In the genomic region with DNA sequence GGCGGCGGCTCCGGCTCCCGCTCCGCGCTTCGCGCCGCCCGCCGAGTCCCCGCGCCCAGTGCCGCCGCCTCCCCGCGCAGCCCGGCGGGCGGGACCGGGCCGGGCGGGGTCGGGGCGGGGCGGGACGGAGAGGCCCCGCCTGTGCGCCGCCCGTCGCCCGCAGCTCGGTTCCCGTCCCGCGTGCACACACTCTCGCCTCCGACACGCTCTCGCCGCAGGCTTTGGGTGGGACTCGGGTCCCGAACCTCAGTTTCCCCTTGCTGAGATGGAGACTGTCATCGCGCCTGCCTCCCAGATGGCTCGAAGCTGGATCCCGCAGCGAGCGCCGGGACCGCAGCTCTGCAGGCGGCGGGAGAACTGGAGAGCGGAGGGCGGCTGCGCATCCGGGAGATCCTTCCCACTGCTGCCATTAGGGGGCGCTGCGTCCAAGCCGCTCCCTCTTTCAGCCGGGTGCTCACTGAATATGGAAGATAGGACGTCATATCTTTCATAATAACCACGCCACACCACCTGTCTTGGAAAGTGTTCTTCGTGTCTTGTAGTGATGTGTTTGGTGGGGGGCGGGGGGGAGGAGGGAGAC, we compare ENCODE assay signal across 8 mouse cellular contexts. TPM values are rescaled to one million over a fixed set of nuclear protein-coding genes. Genes with fewer than 3 reads are reported as not detected.
DNase-seq lines count a peak whose midpoint lies in the region; ATAC-seq and TF ChIP-seq lines count a peak whose summit lies in the region.

Gene Coro2a (minus strand): TSS at position 359 of the 580 bp plus-strand sequence.

- dilution Hi-C loops in CH12.LX (cut with MboI; ENCODE audit: extremely low pct_ligation_motif_present, extremely low pct_unique_long_range_greater_than_20kb, low sequenced_read_pairs), result no loop called here

- H3K36me3 ChIP-seq in CH12.LX (replicated peaks in 1 of 2; ENCODE audit: control insufficient read depth in 1 of 2, insufficient read depth in 1 of 2, low read length in 1 of 2), result peaks cover 3 to 23% of the 10 kb centered on the region in 2 experiments
- no peaks in the 10 kb centered on the region for H3K36me3 ChIP-seq in forebrain, embryonic 12.5 days (replicated peaks)
- H3K36me3 ChIP-seq in heart, embryonic 16.5 days (ENCODE audit: control insufficient read depth, insufficient read depth), result no peaks in the 10 kb centered on the region
- H3K36me3 ChIP-seq in liver, embryonic 14.5 days (replicated peaks; ENCODE audit: control insufficient read depth, insufficient read depth, low read depth), result no peaks in the 10 kb centered on the region
- no peaks in the 10 kb centered on the region for H3K36me3 ChIP-seq in neural tube, embryonic 11.5 days (ENCODE audit: control insufficient read depth, insufficient read depth, low read length)
- H3K36me3 ChIP-seq in stomach, embryonic 16.5 days (ENCODE audit: control insufficient read depth, insufficient read depth, low read length), result no peaks in the 10 kb centered on the region

- TF ChIP-seq RAD21 in CH12.LX (IDR thresholded peaks at IDR 0.05; ENCODE audit: low read depth, low read length), result peak; percentile 54

- no peaks in the 10 kb centered on the region for H3K9me3 ChIP-seq in CH12.LX (replicated peaks; ENCODE audit: low read length)
- no peaks in the 10 kb centered on the region for H3K9me3 ChIP-seq in forebrain, embryonic 12.5 days
- H3K9me3 ChIP-seq in heart, embryonic 16.5 days (replicated peaks; ENCODE audit: control insufficient read depth, low read length), result no peaks in the 10 kb centered on the region
- H3K9me3 ChIP-seq in liver, embryonic 14.5 days (ENCODE audit: control insufficient read depth, low read length), result no peaks in the 10 kb centered on the region
- no peaks in the 10 kb centered on the region for H3K9me3 ChIP-seq in neural tube, embryonic 11.5 days (ENCODE audit: control insufficient read depth, low read length)
- no peaks in the 10 kb centered on the region for H3K9me3 ChIP-seq in stomach, embryonic 16.5 days (replicated peaks; ENCODE audit: control insufficient read depth, low read length)

- peaks cover 25 to 73% of the 10 kb centered on the region in 2 experiments for H3K4me1 ChIP-seq in CH12.LX (ENCODE audit: control insufficient read depth in 1 of 2, insufficient read depth in 2 of 2)
- H3K4me1 ChIP-seq in forebrain, embryonic 12.5 days, result peaks cover 4% of the 10 kb centered on the region; the same call in 1 of the 2 replicates
- H3K4me1 ChIP-seq in heart, embryonic 16.5 days (ENCODE audit: control insufficient read depth, insufficient read depth, low read length), result peaks cover 7% of the 10 kb centered on the region
- peaks cover 0 to 4% of the 10 kb centered on the region in 2 experiments; a peak in 2 of 4 replicates for H3K4me1 ChIP-seq in liver, embryonic 14.5 days (replicated peaks; ENCODE audit: control insufficient read depth in 2 of 2, insufficient read depth in 2 of 2, low read length in 1 of 2)
- peaks cover 3% of the 10 kb centered on the region; the same call in 1 of the 2 replicates for H3K4me1 ChIP-seq in neural tube, embryonic 11.5 days (ENCODE audit: control insufficient read depth, insufficient read depth, low read length)
- peaks cover 4% of the 10 kb centered on the region; the same call in 1 of the 2 replicates for H3K4me1 ChIP-seq in stomach, embryonic 16.5 days (ENCODE audit: control insufficient read depth, insufficient read depth, low read length)

- in situ Hi-C loops in CH12.LX (cut with MboI; ENCODE audit: low pct_ligation_motif_present, low pct_unique_long_range_greater_than_20kb, low sequenced_read_pairs), result no loop called here

- peak within 1 kb of the TSS; percentile 85 for H3K27ac ChIP-seq in CH12.LX (ENCODE audit: insufficient read depth, low read depth)
- H3K27ac ChIP-seq in forebrain, embryonic 12.5 days, result no peak within 1 kb of the TSS
- H3K27ac ChIP-seq in heart, embryonic 16.5 days (ENCODE audit: low read length), result no peak within 1 kb of the TSS
- no peak within 1 kb of the TSS for H3K27ac ChIP-seq in liver, embryonic 14.5 days
- no peak within 1 kb of the TSS for H3K27ac ChIP-seq in neural tube, embryonic 11.5 days (ENCODE audit: low read depth, low read length)
- H3K27ac ChIP-seq in stomach, embryonic 16.5 days (ENCODE audit: low read length), result peak within 1 kb of the TSS; percentile 53; the same call in 1 of the 2 replicates

- peak; percentile 88 for DNase-seq in CH12.LX (ENCODE audit: extremely low read depth)
- peak; percentile 76 for DNase-seq in c-Kit-positive CD71-positive TER-119-positive erythroid progenitor cells, embryonic 14.5 days (ENCODE audit: low spot score)
- DNase-seq in kidney, postnatal 36 days, result peak; percentile 58 to 86
- peak; percentile 49 to 61 (median 54) for DNase-seq in liver, embryonic 14.5 days (ENCODE audit: low read depth in 3 of 3, low spot score in 3 of 3)
- DNase-seq in neural tube, embryonic 11.5 days (ENCODE audit: low spot score), result peak; percentile 87

- TF ChIP-seq CTCF in CH12.LX (conservative IDR thresholded peaks at IDR 0.05 in 1 of 2, IDR thresholded peaks at IDR 0.05 in 1 of 2; ENCODE audit: low read depth in 2 of 2, low read length in 2 of 2), result peak; percentile 31 to 85; a peak in 3 of 4 replicates
- peak; percentile 94 for TF ChIP-seq CTCF in liver, embryonic 14.5 days (IDR thresholded peaks at IDR 0.05; ENCODE audit: low read depth)

- peak within 1 kb of the TSS; percentile 94 for H3K4me2 ChIP-seq in CH12.LX (ENCODE audit: insufficient read depth, low read depth, poor library complexity, severe bottlenecking)
- H3K4me2 ChIP-seq in forebrain, embryonic 12.5 days, result peak within 1 kb of the TSS; percentile 93
- peak within 1 kb of the TSS; percentile 95 for H3K4me2 ChIP-seq in heart, embryonic 16.5 days (ENCODE audit: low read depth, low read length)
- peak within 1 kb of the TSS; percentile 69 for H3K4me2 ChIP-seq in liver, embryonic 14.5 days (ENCODE audit: low read depth)
- peak within 1 kb of the TSS; percentile 99 for H3K4me2 ChIP-seq in neural tube, embryonic 11.5 days (ENCODE audit: low read depth)
- H3K4me2 ChIP-seq in stomach, embryonic 16.5 days (ENCODE audit: low read depth, low read length), result peak within 1 kb of the TSS; percentile 93

- WGBS in forebrain, embryonic 12.5 days, result under 1% methylated on average over 62 of the region's 66 CpGs
- under 1% methylated on average over 54 of the region's 66 CpGs for WGBS in heart, embryonic 16.5 days
- WGBS in liver, embryonic 14.5 days (ENCODE audit: insufficient replicate concordance), result under 1% methylated on average over 57 of the region's 66 CpGs
- under 1% methylated on average over 31 of the region's 66 CpGs for WGBS in neural tube, embryonic 11.5 days
- WGBS in stomach, embryonic 16.5 days, result under 1% methylated on average over 66 of the region's 66 CpGs

- peak within 1 kb of the TSS; percentile 59 to 99 (median 89) for H3K4me3 ChIP-seq in CH12.LX (replicated peaks in 1 of 3; ENCODE audit: low read depth in 2 of 3, low read length in 2 of 3, poor library complexity in 1 of 3)
- H3K4me3 ChIP-seq in forebrain, embryonic 12.5 days (replicated peaks), result peak within 1 kb of the TSS; percentile 59
- H3K4me3 ChIP-seq in heart, embryonic 16.5 days (ENCODE audit: low read length), result peak within 1 kb of the TSS; percentile 64
- peak within 1 kb of the TSS; percentile 36 to 50 for H3K4me3 ChIP-seq in liver, embryonic 14.5 days (ENCODE audit: insufficient read depth in 1 of 2, low read depth in 2 of 2, low read length in 2 of 2)
- H3K4me3 ChIP-seq in neural tube, embryonic 11.5 days (ENCODE audit: low read depth, low read length), result peak within 1 kb of the TSS; percentile 63
- H3K4me3 ChIP-seq in stomach, embryonic 16.5 days (replicated peaks; ENCODE audit: low read length), result peak within 1 kb of the TSS; percentile 67

- peak; percentile 73 for ATAC-seq in forebrain, embryonic 12.5 days (ENCODE audit: low FRiP score)
- peak; percentile 42 for ATAC-seq in heart, embryonic 16.5 days (replicated peaks; ENCODE audit: extremely low read depth, insufficient read depth, low FRiP score)
- ATAC-seq in liver, embryonic 14.5 days (ENCODE audit: insufficient read depth), result peak; percentile 74
- ATAC-seq in neural tube, embryonic 11.5 days (ENCODE audit: insufficient read depth, low FRiP score, low TSS enrichment), result peak; percentile 44
- peak; percentile 64 for ATAC-seq in stomach, embryonic 16.5 days (ENCODE audit: insufficient read depth, low FRiP score)

- H3K79me2 ChIP-seq in CH12.LX (replicated peaks; ENCODE audit: control insufficient read depth, extremely low read depth, insufficient read depth, poor library complexity, severe bottlenecking), result peaks cover 48% of the 10 kb centered on the region

- no peaks in the 10 kb centered on the region for H3K27me3 ChIP-seq in CH12.LX (replicated peaks)
- peaks cover 67% of the 10 kb centered on the region for H3K27me3 ChIP-seq in forebrain, embryonic 12.5 days
- peaks cover 52% of the 10 kb centered on the region for H3K27me3 ChIP-seq in heart, embryonic 16.5 days (ENCODE audit: control insufficient read depth, insufficient read depth, low read length)
- H3K27me3 ChIP-seq in liver, embryonic 14.5 days (ENCODE audit: control insufficient read depth, insufficient read depth, low read length), result peaks cover 23% of the 10 kb centered on the region
- peaks cover 23% of the 10 kb centered on the region for H3K27me3 ChIP-seq in neural tube, embryonic 11.5 days (ENCODE audit: control insufficient read depth, insufficient read depth, low read length)
- H3K27me3 ChIP-seq in stomach, embryonic 16.5 days (ENCODE audit: control insufficient read depth, insufficient read depth, low read length), result peaks cover 16% of the 10 kb centered on the region

- peak within 1 kb of the TSS; percentile 98 for H3K9ac ChIP-seq in CH12.LX (ENCODE audit: insufficient read depth, low read depth)
- peak within 1 kb of the TSS; percentile 71 for H3K9ac ChIP-seq in forebrain, embryonic 12.5 days
- H3K9ac ChIP-seq in heart, embryonic 16.5 days (ENCODE audit: low read length), result peak within 1 kb of the TSS; percentile 69
- H3K9ac ChIP-seq in liver, embryonic 14.5 days (replicated peaks), result peak within 1 kb of the TSS; percentile 29
- peak within 1 kb of the TSS; percentile 56 for H3K9ac ChIP-seq in neural tube, embryonic 11.5 days (ENCODE audit: low read length)
- peak within 1 kb of the TSS; percentile 79 for H3K9ac ChIP-seq in stomach, embryonic 16.5 days (ENCODE audit: low read length)

- TF ChIP-seq POLR2A in CH12.LX (IDR thresholded peaks at IDR 0.05; ENCODE audit: low read depth, low read length), result peak; percentile 64; the same call in 1 of the 2 replicates

- no peak for TF ChIP-seq EP300 in CH12.LX (IDR thresholded peaks at IDR 0.05; ENCODE audit: low read length)
- no peak for TF ChIP-seq EP300 in liver, embryonic 14.5 days (IDR thresholded peaks at IDR 0.05; ENCODE audit: low read depth)

RNA-seq across cellular contexts. Expression of gene Coro2a, which starts in this region (rescaled TPM):
- total RNA-seq in CH12.LX (2012; rRNA removed) (71.4 and 129 TPM in 2 replicates), CH12.LX (2014; rRNA removed) (23.3 and 24.6 TPM in 2 replicates)
- polyA plus RNA-seq in CH12.LX (2012; ENCODE audit: insufficient read length, low read depth), result 152 and 223 TPM in 2 replicates
- polyA plus RNA-seq in forebrain, embryonic 12.5 days (2016; fragmentation: Nextera tagmentation; extraction: Ambion mirVana), result 1.7 and 2.8 TPM in 2 replicates
- 3.6 and 7.1 TPM in 2 replicates for polyA plus RNA-seq in heart, embryonic 16.5 days (2015; fragmentation: Nextera tagmentation; extraction: Ambion mirVana)
- 2.4 and 2.6 TPM in 2 replicates for polyA plus RNA-seq in liver, embryonic 14.5 days (2012; rRNA removed)
- 1.9 and 2.7 TPM in 2 replicates for polyA plus RNA-seq in liver, embryonic 14.5 days (2014; fragmentation: Nextera tagmentation; extraction: Ambion mirVana)
- 6.9 and 8.8 TPM in 2 replicates for polyA plus RNA-seq in neural tube, embryonic 11.5 days (2014; fragmentation: Nextera tagmentation; extraction: Ambion mirVana)
- 26.4 and 27.1 TPM in 2 replicates for polyA plus RNA-seq in stomach, embryonic 16.5 days (2015; fragmentation: Nextera tagmentation; extraction: Ambion mirVana)

Comparison
In these comparisons a context has a peak if more than half of its experiments do, and no peak if none do; other contexts are left out.
1. H3K27ac ChIP-seq: peak in CH12.LX (single experiment) and stomach, embryonic 16.5 days (single experiment); none in forebrain, embryonic 12.5 days (single experiment), heart, embryonic 16.5 days (single experiment), liver, embryonic 14.5 days (single experiment) and neural tube, embryonic 11.5 days (single experiment).
2. H3K9ac ChIP-seq: peak in every context shown above with its lines; median percentile 98 in CH12.LX; 79 in stomach, embryonic 16.5 days; 71 in forebrain, embryonic 12.5 days; 69 in heart, embryonic 16.5 days; 56 in neural tube, embryonic 11.5 days; 29 in liver, embryonic 14.5 days.
3. Peak in every context shown above with its lines, with median percentiles within 50 percentile points of each other: DNase-seq, H3K4me2 ChIP-seq, H3K4me3 ChIP-seq and ATAC-seq.